Mouse (Mus musculus): ENCODE measurements around the gene Sap30l.

The Sap30l gene

DNA sequence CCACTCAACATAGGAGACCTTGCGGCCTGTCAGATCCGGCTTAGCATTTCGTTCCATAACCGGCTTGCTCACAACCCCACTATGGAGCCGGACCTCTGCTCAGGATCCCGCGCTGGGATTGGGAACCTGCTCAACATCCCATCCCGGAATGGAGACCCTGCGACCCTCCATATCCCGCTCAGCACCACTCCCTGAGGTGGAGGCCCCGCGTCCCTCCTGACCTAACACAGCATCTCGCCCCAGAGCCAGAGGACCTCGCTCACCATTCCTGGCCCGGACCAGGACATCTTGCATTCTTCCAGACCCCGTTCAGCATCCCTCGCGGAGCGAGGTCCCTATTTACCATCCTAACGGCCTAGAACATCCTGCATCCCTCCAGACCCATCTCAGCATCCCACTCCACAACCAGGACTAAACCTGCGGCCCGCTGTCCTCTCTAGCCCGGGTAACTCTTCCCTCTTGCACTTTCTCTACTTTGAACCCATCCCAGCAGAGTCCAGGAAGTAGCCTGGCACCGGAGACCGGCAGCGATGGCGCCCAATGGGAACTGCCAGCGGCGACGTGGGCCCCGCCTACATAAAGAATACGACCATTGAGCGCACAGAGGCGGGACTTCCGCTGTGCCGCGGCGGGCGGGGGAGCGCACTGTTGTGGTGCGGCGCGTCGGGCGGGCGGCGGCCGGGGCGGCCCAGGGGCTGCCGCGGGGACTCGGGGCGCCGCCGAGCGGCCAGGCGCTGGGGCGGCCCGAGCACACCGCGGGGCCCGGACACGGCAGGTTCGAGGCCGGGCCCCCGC, at the start of gene Sap30l:
Gene Sap30l (plus strand): TSS at position 667 of the 795 bp plus-strand sequence.
- peak; percentile 98 for DNase-seq

GRCm38 (mm10) chr11:57753538-57754203, 47.8 kb upstream of the Sap30l start:
- DNase-seq: no peak

DNA sequence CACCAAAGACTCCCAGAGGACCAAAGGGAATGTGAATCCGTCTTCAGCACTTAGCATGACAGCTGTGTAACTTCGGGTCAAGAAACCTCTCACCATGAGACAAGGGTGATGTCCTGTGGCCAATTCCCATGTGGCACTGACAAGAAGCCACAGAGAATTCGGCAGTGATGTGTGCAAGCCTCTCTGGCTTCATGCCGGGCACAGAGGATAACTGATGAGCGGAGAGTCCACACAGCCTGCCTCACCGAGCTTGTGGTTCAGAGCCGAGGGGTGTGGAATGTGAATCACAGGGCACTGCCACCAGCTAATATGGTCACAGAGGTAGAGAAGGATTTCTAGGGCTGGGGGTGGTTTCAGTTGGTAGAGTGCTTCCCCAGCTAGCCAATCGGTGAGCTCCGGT, 42.8 kb upstream of the Sap30l start:
- DNase-seq: peak; percentile 14

GRCm38 (mm10) chr11:57760509-57761058, 40.9 kb upstream of the Sap30l start:
- no peak for DNase-seq

DNA sequence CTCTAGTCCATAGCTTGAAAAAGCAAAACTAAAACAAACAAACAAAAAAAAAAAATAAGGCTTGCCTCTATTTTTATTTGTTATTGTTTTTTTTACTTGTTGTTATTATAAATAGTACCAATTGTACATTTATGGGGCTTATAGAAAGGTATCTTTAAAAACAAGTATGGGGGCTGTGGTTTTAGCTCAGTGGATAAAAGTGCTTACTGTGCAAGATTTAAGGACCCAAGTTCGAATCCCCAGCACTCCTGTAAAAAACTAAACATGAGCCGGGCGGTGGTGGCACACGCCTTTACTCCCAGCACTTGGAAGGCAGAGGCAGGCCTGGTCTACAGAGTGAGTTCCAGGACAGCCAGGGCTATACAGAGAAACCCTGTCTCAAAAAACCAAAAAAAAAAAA, 40.1 kb upstream of the Sap30l start:
- no peak for DNase-seq

- no peak for DNase-seq
Observed at GRCm38 (mm10) chr11:57764124-57764523, 37.3 kb upstream of the Sap30l start.

- no peak for DNase-seq
Observed at GRCm38 (mm10) chr11:57766617-57767016, 34.8 kb upstream of the Sap30l start.

- DNase-seq: no peak
Observed at GRCm38 (mm10) chr11:57767171-57767570, 34.3 kb upstream of the Sap30l start.

DNA sequence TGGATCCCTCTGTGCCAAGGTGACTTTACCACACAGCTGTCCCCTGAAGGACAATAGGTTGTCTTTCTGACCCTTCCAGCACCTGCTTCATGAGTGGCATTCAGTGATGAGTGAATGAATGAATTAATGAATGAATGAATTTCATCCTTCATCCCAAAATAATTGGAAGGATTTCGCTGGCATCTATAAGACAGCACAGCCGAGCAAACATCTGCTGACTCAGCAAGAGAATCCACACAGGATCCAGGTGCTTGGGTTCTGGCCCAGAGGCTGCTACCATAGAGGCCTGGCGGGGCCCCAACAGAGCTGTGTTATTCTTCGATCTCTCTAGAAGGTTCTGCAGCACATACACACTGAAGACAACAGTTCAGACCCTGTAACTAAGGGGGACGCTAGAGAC, 30.7 kb upstream of the Sap30l start:
- no peak for DNase-seq

- no peak for DNase-seq
Observed at GRCm38 (mm10) chr11:57771676-57772075, 29.8 kb upstream of the Sap30l start.

DNA sequence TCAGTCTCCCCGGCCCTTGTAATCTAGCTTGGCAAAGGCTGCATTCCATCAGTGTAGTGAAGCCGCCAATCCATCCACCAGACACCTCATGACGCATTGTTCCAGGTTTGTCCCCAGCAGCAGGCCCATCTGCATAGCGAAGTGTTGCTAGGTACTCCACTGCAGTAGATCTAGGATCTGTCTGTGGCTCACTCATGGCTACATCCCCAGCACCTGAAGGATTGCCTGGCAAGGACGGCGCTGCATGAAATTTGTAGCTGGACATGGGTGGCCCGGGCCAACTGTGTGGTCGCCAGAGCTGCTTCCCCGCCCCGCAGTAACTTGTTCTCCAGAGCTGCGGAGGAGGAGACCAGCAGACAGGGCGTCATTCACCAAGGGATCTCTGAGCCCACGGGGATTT, 28.0 kb upstream of the Sap30l start:
- DNase-seq: no peak

DNA sequence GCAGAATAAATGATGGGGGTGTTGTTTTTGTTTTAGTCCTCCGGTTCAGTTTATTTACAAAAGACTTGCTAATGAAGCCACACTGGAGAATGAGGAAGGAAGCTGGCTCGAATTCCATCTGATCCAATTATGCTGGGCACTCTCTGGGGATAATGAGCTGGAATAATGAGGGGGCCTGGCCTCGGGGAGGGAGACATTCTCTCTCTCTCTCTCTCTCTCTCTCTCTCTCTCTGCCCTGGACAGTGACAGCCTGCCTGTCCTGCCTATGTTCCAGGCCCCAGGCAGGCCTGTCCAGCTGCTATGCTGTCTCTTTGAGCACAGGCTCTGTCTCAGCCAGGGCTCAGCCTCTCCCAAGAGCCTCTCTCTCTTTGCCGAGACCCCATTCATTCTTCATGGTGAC, 27.5 kb upstream of the Sap30l start:
- no peak for DNase-seq

DNA sequence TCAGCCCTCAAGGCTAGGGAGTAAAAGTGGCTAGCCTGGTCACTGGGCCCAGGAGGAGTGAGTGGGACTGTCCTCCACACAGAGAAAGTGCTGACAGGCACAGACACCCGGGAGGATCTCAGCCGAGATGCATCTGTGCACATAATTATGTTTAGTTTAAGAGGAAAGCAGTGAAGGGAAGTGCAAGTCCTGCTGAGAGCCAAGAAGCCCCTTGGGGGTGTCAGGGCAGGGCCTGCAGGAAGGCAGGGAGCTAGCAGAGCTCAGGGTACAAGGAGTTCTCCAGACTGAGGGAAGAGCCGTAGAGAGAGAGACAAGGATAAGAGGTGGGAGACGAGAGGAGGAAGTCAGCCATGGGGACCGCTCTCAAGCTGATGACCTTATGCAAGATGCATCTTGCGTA, 25.6 kb upstream of the Sap30l start:
- no peak for DNase-seq

DNA sequence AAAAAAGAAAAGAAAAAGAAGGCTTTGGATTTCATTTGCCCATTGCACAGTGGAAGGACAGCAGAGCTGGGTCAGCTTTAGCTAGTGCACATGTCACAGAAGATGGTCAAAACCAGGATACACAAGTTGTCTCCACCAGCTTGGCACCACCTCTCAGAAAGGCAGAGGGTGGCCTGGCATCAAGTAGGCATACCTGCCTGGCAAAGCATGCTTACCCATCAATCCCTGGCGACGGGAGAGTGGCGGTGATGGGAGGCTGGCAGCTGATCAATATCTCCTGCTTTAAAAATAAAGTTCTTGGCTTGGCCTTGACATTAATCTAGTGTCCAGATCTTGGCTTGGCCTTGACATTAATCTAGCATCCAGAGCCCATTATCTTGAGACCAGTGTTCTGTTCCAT, 24.9 kb upstream of the Sap30l start:
- no peak for DNase-seq

DNA sequence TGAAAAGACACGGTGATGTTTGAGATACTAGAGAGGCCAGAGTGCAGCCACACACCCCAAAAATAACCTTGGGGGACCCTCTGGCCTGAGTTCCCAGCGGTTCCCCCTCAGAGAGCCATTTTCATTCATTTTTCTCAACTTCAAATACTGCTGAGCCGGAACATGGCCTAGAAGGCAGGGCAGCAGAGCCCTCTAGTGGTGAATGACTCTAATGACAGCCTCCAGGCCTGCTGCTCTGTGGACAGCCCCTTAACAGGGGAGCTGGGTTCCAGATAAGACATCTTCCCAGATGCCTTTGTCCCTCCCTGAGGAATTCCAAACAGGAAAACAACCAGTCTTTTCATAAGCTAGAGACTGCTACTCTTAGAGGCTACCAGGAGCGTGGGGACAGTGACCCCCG, 23.1 kb upstream of the Sap30l start:
- DNase-seq: peak; percentile 59

GRCm38 (mm10) chr11:57779824-57780223, 21.6 kb upstream of the Sap30l start:
- DNase-seq: no peak

- DNase-seq: peak; percentile 58
Observed at GRCm38 (mm10) chr11:57786616-57787418, 14.6 kb upstream of the Sap30l start.

- peak; percentile 37 for DNase-seq
Observed at GRCm38 (mm10) chr11:57787913-57788312, 13.5 kb upstream of the Sap30l start.

DNA sequence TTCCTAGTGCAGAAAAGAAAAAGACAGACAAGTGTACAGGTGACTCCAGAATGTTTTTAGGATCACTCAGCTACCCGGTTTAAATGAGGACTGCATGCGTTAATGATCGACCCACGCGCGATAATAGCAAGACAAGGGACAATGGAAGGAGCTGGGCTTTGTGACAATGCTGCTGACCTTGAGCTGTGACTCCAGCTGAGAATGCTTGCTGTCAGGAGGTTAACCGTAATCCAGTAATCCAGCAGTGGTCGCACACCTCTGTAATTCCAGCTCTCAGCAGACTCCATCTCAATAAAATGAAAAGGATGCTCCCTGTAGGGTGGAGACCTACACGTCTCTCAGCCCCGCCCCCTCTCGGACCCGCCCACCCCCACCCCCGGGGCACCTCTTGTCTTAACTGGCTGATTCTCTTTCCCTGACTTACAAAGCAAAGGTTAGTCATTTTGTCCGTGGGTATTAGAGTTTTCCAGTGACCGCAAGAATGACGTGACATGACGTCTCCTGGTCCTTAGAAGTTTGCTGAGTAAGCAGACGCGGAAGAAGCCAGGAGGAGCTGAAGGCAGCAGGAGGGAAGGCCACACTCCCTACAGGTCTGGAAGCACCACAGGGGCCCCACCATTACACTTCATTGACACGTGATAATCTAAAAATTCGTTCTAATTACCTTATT, 10.4 kb upstream of the Sap30l start:
- DNase-seq: no peak

DNA sequence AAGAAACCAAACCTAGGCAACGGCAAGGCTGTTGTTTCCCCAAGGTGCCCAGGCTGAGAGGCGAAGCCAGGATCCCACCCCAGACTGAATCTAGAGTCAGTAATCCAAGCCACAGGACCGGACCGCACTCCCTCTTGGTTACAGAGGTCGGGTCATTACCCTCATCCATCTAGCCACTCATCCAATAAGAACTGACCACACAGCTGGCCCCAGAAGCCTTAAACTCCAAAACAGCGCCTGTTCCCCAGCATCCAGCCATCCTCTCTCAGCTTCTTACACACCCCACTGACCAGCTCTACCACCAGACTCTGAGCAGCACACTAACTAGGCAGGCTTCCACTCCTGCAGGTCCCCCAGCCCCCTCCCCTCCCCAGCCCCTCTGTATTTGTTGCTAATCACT, 6.4 kb upstream of the Sap30l start:
- no peak for DNase-seq

DNA sequence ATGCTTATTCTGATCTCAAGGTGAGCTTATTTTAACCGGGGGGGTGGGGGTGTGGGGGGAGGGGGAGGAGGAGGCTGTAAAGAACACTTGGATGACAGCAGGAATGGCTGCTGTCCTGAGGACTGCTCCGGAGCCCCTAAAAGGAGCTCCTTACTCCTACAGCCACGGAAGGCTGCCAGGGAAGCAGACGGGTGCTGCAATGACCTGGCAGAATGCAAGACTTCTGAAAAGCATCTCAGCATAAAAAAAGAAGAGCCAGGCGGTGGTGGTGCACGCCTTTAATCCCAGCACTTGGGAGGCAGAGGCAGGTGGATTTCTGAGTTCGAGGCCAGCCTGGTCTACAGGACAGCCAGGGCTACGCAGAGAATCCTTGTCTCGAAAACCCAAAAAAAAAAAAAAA, 3.6 kb upstream of the Sap30l start:
- no peak for DNase-seq

- DNase-seq: no peak
Observed at GRCm38 (mm10) chr11:57799456-57799855, 2.0 kb upstream of the Sap30l start.

Measured in lung, postnatal 10 days (tissue).